Mouse (Mus musculus) midbrain, embryonic 13.5 days (tissue): ENCODE results near the gene Foxl2. TPM values are rescaled to one million over a fixed set of nuclear protein-coding genes. Genes with fewer than 3 reads are reported as not detected.

Experiments used
- ATAC-seq: fragments of 200-750 bp; cut with Nextera tagmentation; 2 replicates; pipeline ENCODE4 v1.8.0; 2017; ENCODE audit warnings: mild to moderate bottlenecking, moderate TSS enrichment, moderate library complexity
- H3K27ac ChIP-seq: fragments of 300-500 bp; sonication (generic); 2 replicates; pipeline ENCODE4 v1.5.1; 2015; ENCODE audit warnings: inconsistent platforms, mild to moderate bottlenecking, moderate library complexity
- H3K27me3 ChIP-seq: fragments of 300-500 bp; sonication (generic); 2 replicates; pipeline ENCODE4 v1.6.1; 2015; ENCODE audit warnings: mild to moderate bottlenecking, inconsistent platforms
- H3K36me3 ChIP-seq: fragments of 300-500 bp; sonication (generic); 2 replicates; pipeline ENCODE4 v1.6.1; 2015; ENCODE audit warnings: mild to moderate bottlenecking, inconsistent platforms
- H3K4me1 ChIP-seq: fragments of 300-500 bp; sonication (generic); replicated peaks from 2 replicates; pipeline ENCODE4 v1.6.1; 2015; ENCODE audit warnings: inconsistent platforms
- H3K4me2 ChIP-seq: fragments of 300-500 bp; sonication (generic); replicated peaks from 2 replicates; pipeline ENCODE4 v1.6.1; 2015; ENCODE audit warnings: moderate library complexity, mild to moderate bottlenecking, inconsistent platforms
- H3K4me3 ChIP-seq: fragments of 300-500 bp; sonication (generic); replicated peaks from 2 replicates; pipeline ENCODE4 v1.5.1; 2015; ENCODE audit warnings: mild to moderate bottlenecking, inconsistent platforms
- H3K9ac ChIP-seq: fragments of 300-500 bp; sonication (generic); replicated peaks from 2 replicates; pipeline ENCODE4 v1.6.1; 2015; ENCODE audit warnings: mild to moderate bottlenecking, inconsistent platforms
- H3K9me3 ChIP-seq: fragments of 300-500 bp; sonication (generic); 2 replicates; pipeline ENCODE4 v1.6.1; 2016; ENCODE audit warnings: mild to moderate bottlenecking, inconsistent platforms
- WGBS: fragments of 180-500 bp; shearing (Covaris S2); methylation state at CpG from one replicate; pipeline ENCODE4 v1.1.7; 2015; 5-methylcytosine and 5-hydroxymethylcytosine counted together
- polyA plus RNA-seq: library from polyadenylated mRNA; unstranded; fragments of >200 nt; fragmentation: Nextera tagmentation; extraction: Ambion mirVana; gene quantifications from 2 replicates; pipeline ENCODE4 v1.2.1, GENCODE M21; 2015

Foxl2 gene
- polyA plus RNA-seq, 1 experiment from 2014 or later, result 0.75 TPM

DNA sequence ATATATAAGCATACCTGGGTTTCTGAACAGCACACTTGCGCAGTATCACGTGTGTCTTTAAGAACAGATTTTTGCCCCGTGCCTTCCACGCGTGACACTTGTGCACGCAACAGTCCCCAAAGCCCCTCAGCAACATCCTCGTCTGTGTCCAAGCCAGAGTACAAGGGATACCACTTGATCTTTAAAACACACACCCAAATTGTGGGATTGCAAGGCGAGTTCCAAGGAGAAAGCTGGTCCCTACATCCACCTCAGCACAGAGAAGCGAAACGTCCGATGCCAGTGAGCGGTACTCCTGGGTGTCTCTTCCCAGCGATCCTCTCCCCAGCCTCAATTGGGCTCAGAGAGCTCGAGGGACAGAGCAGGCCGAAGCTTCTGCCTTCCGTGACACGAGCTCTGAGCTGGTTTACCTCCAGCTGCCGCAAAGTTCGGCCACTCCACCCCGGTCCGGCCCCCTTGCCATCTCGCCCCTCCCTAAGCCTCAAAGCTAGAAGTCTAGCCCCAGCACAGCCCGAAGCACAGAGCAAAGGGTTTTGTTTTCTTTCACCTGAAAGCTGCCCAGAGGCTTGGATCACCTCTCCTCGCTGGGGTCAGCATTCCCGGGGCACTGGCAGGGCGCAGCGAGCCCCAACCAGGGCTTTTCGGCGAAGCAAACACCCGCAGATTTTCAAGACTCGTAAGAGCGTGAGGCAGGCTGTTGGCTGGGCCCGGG, 541 bp upstream of the Foxl2 start:
- no peak for ATAC-seq

DNA sequence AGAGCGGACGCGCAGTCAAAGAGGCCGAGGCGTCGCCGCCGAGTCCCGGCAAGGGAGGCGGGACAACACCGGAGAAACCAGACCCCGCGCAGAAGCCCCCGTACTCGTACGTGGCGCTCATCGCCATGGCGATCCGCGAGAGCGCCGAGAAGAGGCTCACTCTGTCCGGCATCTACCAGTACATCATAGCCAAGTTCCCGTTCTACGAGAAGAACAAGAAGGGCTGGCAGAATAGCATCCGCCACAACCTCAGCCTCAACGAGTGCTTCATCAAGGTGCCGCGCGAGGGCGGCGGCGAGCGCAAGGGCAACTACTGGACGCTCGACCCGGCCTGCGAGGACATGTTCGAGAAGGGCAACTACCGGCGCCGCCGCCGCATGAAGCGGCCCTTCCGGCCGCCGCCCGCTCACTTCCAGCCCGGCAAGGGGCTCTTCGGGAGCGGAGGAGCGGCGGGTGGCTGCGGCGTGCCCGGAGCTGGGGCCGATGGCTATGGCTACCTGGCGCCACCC, 682 bp downstream of the Foxl2 start:
- peak overlapping the region; percentile 68 for H3K4me2 ChIP-seq
- H3K9me3 ChIP-seq, result no peaks in the 10 kb centered on the region
- H3K4me3 ChIP-seq, result peak overlapping the region; percentile 42
- peaks cover 95% of the 10 kb centered on the region for H3K27me3 ChIP-seq
- peak overlapping the region; percentile 51; the same call in 1 of the 2 replicates for H3K9ac ChIP-seq
- H3K27ac ChIP-seq, result peak overlapping the region; percentile 15; the same call in 1 of the 2 replicates
- WGBS, result under 1% methylated on average over 60 of the region's 60 CpGs
- 0 out of 2 replicates have a peak, but pooled peaks have one; percentile 12 for ATAC-seq
- H3K36me3 ChIP-seq, result no peaks in the 10 kb centered on the region
- H3K4me1 ChIP-seq, result peaks cover 35% of the 10 kb centered on the region

More for the DNA sequence above, 541 bp upstream of the Foxl2 start:
- Histone ChIP-seq H3K27ac (no peak overlapping the region), H3K27me3 (peaks cover 93% of the 10 kb centered on the region), H3K9me3 (no peaks in the 10 kb centered on the region), H3K9ac (peak overlapping the region; percentile 51; the same call in 1 of the 2 replicates), H3K4me3 (peak overlapping the region; percentile 42), H3K36me3 (no peaks in the 10 kb centered on the region), H3K4me1 (peaks cover 35% of the 10 kb centered on the region), H3K4me2 (peak overlapping the region; percentile 68)
- WGBS, result 3% methylated on average over 33 of the region's 33 CpGs

DNA sequence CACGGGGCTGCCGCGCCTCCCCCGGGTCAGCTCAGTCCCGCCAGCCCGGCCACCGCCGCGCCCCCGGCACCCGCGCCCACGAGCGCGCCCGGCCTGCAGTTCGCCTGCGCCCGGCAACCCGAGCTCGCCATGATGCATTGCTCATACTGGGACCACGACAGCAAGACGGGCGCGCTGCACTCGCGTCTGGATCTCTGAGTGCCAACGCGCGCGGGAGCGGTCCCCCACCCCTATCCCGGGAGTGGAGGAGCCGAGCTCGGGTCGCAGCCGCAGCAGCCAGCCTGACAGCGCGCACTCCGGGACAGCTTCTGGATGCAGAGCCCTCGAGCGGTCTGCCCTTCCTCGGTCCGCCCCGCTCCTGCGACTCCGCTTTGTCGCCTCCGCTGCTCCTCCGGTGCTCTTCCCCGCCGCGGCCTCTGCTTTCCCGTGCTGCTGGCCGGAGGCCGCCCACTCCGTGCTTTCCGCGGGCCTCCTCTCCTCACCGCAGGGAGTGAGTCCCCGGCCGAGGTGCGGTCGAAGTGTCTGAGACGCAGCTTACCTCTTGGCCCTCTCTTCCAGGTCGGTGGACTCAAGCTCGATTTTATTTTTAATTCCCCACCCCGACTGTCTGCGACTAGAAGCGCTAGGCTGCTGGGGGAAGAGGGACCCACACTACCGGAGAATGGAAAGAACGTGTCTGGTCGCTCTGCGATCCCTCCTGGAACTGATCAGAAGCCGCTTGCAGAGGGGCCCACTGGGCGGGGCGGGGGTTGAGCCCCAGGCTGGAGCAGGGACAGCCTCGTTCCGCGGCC, 1.7 kb downstream of the Foxl2 start:
- Histone ChIP-seq H3K4me3 (peak overlapping the region; percentile 42), H3K27me3 (peaks cover 95% of the 10 kb centered on the region), H3K27ac (no peak overlapping the region), H3K9me3 (no peaks in the 10 kb centered on the region), H3K4me1 (peaks cover 35% of the 10 kb centered on the region), H3K9ac (peak overlapping the region; percentile 51), H3K4me2 (peak overlapping the region; percentile 68), H3K36me3 (no peaks in the 10 kb centered on the region)
- ATAC-seq, result peak; percentile 44
- WGBS, result under 1% methylated on average over 80 of the region's 80 CpGs

DNA sequence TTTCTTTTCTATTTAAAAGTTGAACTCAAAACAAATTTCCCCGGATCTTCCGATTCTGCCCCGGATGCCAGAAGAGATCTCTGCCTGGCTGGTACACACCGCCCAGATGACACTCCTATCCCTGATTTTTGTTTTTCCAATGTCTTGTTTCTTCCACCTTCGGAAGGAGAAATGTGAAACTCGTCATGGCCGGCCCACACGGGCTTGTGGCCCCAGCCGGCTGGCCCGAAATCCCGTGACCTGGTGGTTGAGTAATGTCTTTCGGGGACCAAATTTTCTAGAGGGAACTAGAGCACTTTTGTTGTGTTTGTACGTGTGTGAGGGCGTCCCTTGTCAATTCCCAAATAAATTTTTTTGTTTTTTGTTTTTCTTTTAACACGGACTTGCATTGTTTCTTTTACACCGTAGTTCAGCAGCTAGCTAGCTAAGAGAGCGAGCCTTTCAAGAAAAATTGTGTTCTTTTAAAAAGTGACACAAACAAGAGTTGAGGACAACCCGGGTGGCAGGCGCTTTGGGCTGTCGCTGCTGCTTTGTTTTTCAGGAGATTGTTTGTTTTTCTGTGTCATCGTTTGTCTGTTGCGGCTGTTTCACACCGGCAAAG, 2.8 kb downstream of the Foxl2 start:
- 1% methylated on average over 23 of the region's 23 CpGs for WGBS
- Histone ChIP-seq H3K36me3 (no peaks in the 10 kb centered on the region), H3K9me3 (no peaks in the 10 kb centered on the region), H3K4me3 (no peak overlapping the region; the same call in 1 of the 2 replicates), H3K9ac (no peak overlapping the region), H3K4me1 (peaks cover 27% of the 10 kb centered on the region), H3K4me2 (no peak overlapping the region), H3K27ac (no peak overlapping the region), H3K27me3 (peaks cover 95% of the 10 kb centered on the region)
- no peak for ATAC-seq

DNA sequence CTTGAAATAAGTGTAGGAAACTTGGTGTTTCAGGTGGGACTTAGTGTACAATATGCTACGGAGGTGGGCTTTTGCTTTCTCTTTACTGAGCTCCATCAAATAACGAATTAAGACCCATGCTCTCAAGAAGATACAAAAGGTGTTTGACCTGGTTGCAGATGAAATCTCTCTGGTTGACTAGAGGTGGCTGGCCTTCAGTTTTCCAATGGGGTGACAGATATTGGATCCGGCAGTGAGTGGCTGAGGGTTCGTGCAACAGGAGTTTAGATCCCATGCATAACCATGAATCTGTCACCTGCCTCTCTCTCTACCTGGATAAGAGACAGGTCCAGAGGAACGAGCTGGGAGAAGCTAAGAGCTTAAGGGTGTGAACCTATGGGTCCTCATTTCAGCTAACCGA, 3.5 kb downstream of the Foxl2 start:
- no peaks in the 10 kb centered on the region for H3K36me3 ChIP-seq
- no peak overlapping the region for H3K4me3 ChIP-seq
- H3K27ac ChIP-seq, result no peak overlapping the region
- 4% methylated on average over 6 of the region's 6 CpGs for WGBS
- ATAC-seq, result no peak
- H3K4me1 ChIP-seq, result peaks cover 27% of the 10 kb centered on the region
- H3K9ac ChIP-seq, result no peak overlapping the region
- H3K27me3 ChIP-seq, result peaks cover 95% of the 10 kb centered on the region
- H3K9me3 ChIP-seq, result no peaks in the 10 kb centered on the region
- H3K4me2 ChIP-seq, result no peak overlapping the region; the same call in 1 of the 2 replicates

DNA sequence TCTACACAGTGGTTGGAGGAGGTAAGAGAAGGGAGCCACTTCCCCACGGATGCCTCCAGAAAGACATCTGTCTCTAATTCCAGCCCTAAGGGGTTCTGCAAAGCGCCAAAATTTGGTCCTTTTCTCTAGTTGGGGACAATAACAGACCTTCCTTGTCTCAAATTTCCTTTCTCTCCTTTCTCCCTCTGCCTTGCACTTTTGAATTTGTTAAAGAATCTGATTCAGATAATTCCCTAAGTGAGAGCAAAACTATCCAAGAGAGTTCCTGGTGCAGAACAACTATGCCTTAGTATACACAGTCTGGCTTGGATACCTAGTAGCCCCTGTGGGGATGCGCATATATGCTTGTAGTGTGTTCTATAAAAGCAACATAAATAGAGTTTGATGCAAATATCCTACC, 4.8 kb downstream of the Foxl2 start:
- WGBS, result 26% methylated on average over 3 of the region's 3 CpGs
- Histone ChIP-seq H3K27ac (no peak overlapping the region), H3K9ac (no peak overlapping the region), H3K4me1 (peaks cover 24% of the 10 kb centered on the region), H3K4me2 (no peak overlapping the region), H3K9me3 (no peaks in the 10 kb centered on the region), H3K4me3 (no peak overlapping the region), H3K27me3 (peaks cover 94% of the 10 kb centered on the region), H3K36me3 (no peaks in the 10 kb centered on the region)
- ATAC-seq, result no peak

DNA sequence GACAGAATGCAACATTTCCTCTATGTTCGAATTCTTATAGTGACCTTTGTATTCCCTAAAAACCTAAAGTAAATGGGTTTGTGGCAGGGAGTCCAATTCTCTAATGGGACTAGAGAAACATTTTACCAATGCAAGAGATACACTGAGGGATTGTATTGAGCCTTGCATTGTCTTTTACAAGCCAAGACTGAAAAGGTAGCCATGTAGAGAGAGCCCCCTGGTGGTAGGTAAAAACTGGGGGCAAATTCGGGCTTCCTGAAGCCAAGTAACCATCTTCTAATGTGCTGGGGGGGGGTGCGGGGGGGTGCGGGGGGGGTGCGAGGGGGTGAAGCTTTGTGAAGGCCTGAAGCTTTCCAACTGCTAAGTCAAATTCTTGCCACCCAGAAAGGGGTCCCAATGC, 5.3 kb downstream of the Foxl2 start:
- Histone ChIP-seq H3K4me3 (no peak overlapping the region), H3K9ac (no peak overlapping the region), H3K4me1 (peaks cover 23% of the 10 kb centered on the region), H3K27me3 (peaks cover 94% of the 10 kb centered on the region), H3K36me3 (no peaks in the 10 kb centered on the region), H3K9me3 (no peaks in the 10 kb centered on the region), H3K4me2 (no peak overlapping the region), H3K27ac (no peak overlapping the region)
- WGBS, result 13% methylated on average over 5 of the region's 5 CpGs
- no peak for ATAC-seq

DNA sequence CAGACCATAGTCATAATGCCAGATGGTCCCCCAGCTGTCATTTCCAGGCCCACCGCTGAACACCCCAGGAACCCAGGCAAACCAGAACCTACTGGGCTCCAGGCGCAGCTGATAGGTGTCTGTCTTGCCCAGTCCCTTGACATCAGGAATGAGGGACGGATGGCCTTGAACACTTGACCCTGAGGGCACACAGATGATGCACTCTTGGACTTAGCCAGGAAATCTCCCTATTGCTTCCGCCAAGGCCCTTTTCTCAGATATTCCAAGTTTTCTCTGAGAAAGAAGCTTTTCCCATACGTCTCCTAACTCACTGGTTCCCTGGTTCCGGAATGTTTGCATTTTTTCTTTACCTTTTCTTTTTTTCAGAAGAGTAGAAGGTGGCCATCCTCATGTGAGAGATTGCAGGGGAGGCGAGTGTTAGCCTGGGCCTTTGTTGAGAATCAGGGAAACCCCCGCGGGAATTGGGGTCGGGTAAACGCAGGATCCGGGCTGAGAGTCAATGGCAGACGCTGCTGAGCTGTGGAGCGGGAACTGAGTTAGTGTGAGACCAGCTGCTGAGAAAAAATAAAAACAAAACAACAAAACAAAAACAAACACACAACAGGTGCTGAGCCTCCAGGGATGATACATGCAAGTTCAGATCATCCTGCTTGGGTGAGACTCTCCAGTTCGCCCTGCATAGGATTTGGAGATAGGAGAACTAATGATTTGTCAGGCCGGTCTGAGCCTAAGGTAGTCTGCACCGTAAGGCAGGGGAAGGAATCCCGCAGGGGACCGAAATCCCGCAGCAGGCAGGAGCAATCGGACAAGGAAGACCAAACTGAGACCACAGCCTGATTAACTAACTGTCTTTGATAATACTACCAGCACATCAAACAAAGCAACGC, 6.7 kb downstream of the Foxl2 start:
- Histone ChIP-seq H3K4me1 (peaks cover 8% of the 10 kb centered on the region), H3K9me3 (no peaks in the 10 kb centered on the region), H3K9ac (no peak overlapping the region), H3K4me2 (no peak overlapping the region), H3K27me3 (peaks cover 92% of the 10 kb centered on the region), H3K36me3 (no peaks in the 10 kb centered on the region), H3K4me3 (no peak overlapping the region), H3K27ac (no peak overlapping the region)
- 4% methylated on average over 22 of the region's 22 CpGs for WGBS
- ATAC-seq, result no peak

DNA sequence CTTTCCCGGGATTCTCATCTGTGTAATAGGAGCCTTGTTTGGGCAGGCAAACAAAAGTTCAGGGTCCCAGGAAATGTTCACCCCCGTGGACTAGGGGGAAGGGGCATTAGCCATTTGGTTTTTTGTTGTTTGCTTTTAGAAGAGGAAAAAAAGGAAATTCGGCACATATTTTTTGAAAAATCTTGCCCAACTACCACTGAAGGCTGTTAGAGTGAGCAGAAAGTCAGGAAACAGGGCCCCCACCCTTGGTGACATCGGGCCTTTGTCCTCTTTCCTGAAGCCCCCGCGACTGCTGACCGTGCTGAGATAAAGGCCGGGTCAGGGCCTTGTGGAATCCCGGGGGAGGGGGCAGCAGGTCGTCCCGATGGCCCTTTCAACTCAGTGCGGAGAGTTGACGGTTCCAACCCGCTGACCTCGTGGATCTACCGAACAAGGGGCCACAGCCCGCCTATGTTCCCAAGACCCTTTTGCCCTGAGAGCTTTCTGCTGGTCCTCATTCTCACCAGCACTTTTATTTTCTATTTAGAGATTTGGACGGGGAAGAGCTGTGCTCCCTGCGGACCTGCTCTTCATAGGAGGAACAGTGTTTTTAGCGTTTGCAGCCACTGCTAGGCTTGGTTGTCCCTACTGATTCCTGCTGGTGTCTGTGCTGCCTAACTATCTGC, 7.5 kb downstream of the Foxl2 start:
- Histone ChIP-seq H3K4me1 (peaks cover 4% of the 10 kb centered on the region), H3K9ac (no peak overlapping the region), H3K27ac (no peak overlapping the region), H3K36me3 (no peaks in the 10 kb centered on the region), H3K27me3 (peaks cover 92% of the 10 kb centered on the region), H3K4me3 (no peak overlapping the region), H3K4me2 (no peak overlapping the region), H3K9me3 (no peaks in the 10 kb centered on the region)
- ATAC-seq, result no peak
- under 1% methylated on average over 20 of the region's 20 CpGs for WGBS

DNA sequence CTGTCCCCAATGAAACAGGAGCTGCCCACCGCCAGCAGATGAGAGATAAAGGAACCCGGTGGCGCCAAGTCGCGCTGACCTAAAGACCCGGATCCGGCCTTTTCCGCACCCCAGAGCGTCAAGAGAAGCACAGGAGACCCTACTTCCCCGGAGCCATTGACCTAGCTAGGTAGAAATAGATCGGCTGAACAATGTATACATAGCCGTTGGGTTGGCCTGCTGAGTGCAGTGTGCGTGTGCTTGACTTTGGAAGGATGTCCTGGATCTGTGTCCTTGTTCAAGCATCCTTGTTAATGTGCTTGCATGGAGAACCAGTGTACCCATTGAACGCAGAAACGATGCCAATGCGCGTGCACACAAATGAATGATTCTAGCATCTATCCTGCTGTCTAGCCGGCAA, 8.6 kb downstream of the Foxl2 start:
- Histone ChIP-seq H3K4me1 (peaks cover 4% of the 10 kb centered on the region), H3K4me3 (no peak overlapping the region), H3K9me3 (no peaks in the 10 kb centered on the region), H3K27me3 (peaks cover 93% of the 10 kb centered on the region), H3K27ac (no peak overlapping the region), H3K4me2 (no peak overlapping the region), H3K9ac (no peak overlapping the region), H3K36me3 (no peaks in the 10 kb centered on the region)
- no peak for ATAC-seq
- WGBS, result 5% methylated on average over 18 of the region's 18 CpGs

DNA sequence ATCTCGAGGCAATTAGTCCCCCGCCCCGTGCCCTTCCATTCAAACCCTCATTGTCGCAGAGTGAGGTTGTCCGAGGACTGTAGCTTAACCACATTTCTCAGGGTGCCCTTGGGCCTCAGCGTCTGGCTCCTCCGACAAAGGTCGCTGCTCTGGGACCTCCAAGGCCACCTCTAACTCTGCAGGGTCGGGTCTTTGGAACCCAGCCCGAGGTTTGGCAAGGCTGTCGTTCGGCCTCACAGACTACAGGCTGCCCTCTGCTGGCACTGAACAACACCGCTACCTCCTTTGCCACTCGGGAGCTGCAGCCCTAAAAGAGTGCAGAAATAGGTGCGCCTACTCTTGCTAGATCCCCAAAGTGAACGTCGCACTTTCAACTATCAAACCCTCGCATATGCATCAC, 10.0 kb downstream of the Foxl2 start:
- H3K4me2 ChIP-seq, result no peak overlapping the region
- peaks cover 93% of the 10 kb centered on the region for H3K27me3 ChIP-seq
- no peak overlapping the region for H3K27ac ChIP-seq
- no peak overlapping the region for H3K9ac ChIP-seq
- H3K9me3 ChIP-seq, result no peaks in the 10 kb centered on the region
- 1% methylated on average over 18 of the region's 18 CpGs for WGBS
- 0 out of 2 replicates have a peak overlapping the region, but pooled peaks have one; percentile 8 for H3K4me3 ChIP-seq
- H3K36me3 ChIP-seq, result no peaks in the 10 kb centered on the region
- ATAC-seq, result peak; percentile 55; the same call in 1 of the 2 replicates
- H3K4me1 ChIP-seq, result peaks cover 4% of the 10 kb centered on the region
